Mouse (Mus musculus) cerebellum, postnatal 25 days (tissue): ENCODE results near the gene Sptan1.
"Not testable (repeated sequence)": the region's sequence is repeated elsewhere in the genome, so short reads cannot be mapped to it uniquely, and the experiment has no call there.

Experiments used
- DNase-seq, 2 experiments: peaks; one replicate each; pipeline ENCODE4 v3.0.0; 2021; ENCODE audit warnings: mixed read lengths in 2 of 2

Sptan1 gene

DNA sequence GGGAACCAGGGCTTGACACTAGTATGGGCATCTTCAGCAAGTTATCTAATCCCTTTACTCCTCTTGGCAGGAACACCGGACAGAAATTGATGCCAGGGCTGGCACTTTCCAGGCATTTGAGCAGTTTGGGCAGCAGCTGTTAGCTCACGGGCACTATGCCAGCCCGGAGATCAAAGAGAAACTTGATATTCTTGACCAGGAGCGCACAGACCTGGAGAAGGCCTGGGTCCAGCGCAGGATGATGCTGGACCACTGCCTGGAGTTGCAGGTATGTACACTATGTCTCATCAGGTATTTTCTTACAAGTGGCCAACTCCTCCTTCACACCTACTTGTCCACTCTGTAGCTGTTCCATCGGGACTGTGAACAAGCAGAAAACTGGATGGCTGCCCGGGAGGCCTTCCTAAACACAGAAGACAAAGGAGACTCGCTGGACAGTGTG, 45.5 kb downstream of the Sptan1 start:
- peak; percentile 87 to 89 for DNase-seq

DNA sequence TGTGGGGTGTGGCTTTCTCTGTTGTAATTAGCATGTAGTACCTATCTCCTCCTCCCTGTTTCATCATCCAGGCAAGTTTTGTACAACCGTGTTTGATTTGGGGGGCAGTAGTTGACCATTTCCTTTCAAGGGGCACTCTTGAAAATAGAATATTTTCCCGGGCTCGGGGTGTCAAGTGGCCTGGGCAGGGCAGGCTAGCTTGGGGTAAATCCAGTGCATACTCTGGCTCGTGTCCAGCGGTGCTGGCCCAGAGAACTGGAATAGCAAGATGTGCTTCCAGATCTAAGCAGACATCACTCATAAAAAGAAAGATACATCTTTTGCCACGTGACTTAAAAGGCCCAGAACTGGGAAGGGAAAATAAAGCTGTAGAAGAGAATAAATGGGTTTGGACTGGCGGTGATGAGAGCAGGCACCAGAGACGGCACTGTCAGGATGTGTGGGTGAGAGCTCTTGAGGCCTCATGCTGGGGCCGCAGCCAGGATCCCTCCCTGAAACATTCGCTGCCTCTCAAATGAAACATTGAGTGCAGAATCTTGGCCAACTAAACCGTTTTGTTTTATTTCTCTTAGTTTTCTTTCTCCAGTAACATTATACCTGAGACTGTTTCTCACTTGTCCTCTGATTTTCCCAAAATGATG, 49.1 kb downstream of the Sptan1 start:
- DNase-seq, result peak in 1 of 2 experiments; percentile 51

DNA sequence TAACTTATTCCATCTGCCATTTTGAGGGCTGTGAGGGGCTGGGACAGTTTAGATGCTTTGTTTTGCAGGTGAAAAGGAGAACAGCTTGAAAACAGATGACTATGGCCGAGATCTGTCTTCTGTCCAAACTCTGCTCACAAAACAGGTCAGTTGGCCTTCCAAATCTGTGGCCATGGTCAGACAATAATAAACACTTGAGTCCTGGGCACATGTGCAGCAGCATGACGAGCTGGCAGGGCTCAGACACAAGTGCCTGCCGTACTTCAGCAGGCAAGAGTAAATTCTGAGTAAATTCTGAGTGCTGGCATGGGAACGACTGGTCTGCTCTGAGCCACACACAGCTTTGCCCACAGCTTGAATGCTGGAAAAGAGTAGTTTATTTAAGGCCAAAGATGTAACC, 60.1 kb downstream of the Sptan1 start:
- DNase-seq, result no peak

GRCm38 (mm10) chr2:30026997-30027396, 61.6 kb downstream of the Sptan1 start:
- DNase-seq, result no peak

GRCm38 (mm10) chr2:30032244-30032846, 67.0 kb downstream of the Sptan1 start:
- DNase-seq, result peak in 1 of 2 experiments; percentile 47

DNA sequence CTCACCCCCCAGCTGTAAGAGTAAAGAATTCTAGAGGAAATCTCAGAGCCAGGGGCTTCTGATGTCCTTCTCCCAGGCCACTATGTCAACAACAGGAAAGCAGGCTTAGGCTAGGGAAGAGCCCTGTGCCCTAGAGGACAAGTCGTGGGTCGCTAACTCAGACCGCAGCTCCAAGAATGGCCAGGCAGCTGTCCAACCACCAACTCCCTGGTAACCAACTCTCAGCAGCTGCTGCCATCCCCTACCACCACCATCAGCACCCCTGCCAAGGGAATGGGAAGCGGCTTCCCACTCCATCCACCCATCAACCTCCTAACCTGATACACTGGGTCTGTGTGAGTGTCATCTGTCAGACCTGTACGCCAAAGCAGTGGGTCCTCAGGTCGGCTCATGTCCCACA, 67.6 kb downstream of the Sptan1 start:
- no peak for DNase-seq

DNA sequence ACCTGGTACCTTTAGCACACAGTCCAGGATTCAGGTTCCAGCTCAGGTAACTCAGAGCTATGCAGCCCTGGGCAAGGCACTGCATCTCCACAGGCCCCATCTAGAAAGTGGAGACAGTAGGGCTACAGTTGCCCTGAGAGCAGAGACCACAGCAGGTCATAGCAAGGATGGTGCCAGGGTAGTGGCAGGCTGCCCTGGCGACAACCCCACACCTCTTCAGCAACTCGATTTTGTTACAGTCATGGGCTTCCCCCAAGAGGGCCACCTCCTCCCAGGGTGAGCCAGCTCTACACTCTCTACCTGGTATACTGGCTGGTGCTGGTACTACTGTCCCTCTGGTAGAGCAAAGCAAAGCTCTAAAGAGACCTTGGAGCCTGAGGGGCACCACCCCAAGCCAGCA, 72.4 kb downstream of the Sptan1 start:
- DNase-seq, result no peak

DNA sequence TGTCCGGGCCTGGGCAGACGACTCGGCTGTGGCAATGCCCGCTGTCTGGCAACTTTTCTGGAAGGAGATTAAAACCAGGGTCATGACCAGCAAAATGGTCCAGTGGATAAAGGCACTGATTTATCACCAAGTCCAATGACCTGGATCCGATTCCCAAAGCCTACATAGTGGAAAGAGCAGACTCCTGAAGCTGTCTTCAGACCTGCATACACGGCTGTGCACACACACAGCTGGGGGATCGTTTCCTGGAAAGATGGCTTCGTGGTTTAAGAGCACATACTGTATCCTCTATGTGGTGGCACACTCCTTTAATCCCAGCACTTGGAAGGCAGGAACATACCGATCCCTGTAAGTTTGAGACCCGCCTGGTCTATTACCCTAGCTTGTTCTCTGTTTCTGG, 73.0 kb downstream of the Sptan1 start:
- DNase-seq, result no peak

DNA sequence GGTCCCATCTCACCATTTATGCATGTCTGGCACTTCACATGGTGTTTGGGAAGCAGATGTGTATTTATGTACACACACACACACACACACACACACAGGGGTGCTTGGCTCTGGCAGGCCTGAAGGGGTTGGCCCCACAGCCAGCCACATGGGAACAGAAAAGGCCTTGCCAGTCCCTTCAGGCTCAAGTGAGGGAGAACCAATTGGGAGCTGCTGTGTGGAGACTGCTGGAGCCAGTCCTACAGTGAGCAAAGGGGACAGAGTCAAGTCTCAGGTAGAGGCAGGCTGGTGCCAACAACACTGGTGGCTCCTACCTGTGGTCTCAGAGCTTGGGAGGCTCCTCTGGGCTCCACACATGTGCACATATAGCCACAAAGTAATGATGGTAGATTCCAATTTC, 74.3 kb downstream of the Sptan1 start:
- no peak for DNase-seq

GRCm38 (mm10) chr2:30042445-30042844, 77.1 kb downstream of the Sptan1 start:
- DNase-seq, result peak; percentile 76 to 91

GRCm38 (mm10) chr2:30044550-30044949, 79.2 kb downstream of the Sptan1 start:
- DNase-seq, result no peak

DNA sequence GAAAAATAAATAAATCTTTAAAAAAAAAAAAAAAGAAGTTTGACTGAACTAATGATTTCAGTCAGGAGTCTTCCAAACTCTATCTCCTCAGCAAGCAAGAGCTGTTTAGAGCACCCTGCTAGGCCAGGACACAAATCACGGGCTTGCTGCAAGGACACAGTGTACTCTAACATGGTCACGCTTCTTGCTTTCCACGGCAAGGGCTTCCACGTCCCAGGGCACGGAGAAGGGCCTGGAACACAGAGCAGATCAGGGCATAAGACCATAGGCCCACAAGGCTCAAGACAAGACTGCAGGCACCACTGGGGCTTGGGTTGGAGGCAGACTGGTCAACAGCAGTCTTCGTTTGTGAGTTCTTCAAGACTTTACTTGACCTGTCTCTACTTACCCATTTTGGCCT, 81.8 kb downstream of the Sptan1 start:
- DNase-seq, result no peak

DNA sequence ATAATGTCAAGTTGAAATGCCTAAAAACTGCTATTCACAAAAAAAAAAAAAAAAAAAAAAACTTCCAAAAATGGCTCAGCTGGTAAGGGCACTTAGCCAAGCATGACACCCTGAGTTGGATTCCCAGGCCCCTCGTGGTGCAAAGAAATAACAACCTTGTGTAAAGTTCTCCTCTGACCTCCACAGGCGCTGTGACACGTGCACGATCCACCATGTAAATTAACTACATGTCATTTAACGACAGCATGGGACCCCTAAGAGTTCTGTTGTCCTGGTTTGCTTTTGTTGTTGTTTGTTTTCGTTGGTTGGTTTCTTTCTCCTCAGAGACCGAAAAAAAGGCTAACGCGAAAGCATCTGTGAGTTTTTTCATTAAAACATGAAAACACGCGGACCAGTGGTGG, 82.7 kb downstream of the Sptan1 start:
- DNase-seq, result no peak

DNA sequence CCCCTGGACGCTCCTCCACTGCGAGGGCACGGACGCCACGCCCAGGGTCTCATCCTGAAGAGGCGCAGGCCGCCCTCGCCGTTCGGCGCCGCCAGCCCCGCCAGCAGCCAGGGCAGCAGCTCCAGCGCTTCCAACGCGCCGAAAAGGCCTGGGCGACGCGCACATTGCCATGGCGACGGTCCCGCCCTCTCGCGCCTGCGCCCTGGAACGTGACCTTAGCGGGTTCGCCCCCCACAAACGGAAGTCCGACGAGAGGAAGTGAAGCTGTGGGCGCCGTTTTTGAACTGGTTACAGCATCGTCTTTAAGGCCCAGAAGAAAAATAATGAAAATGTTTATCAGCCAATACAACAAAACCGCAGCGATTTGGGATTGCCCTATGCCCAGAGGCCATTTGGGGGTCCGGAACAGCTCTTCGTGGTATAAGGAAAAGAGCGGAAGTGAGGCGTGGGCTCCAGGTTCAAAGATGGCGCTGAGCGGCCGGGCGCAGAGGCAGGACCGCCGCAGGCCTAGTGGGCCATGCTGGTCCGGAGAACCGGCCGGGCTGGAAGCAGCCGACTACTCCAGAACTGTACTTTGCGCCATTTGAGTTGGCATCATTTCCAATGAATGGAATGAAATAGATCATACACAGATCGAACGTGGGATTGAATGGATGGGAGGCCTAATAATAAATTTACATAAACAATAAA, 83.5 kb downstream of the Sptan1 start, which contains the start of gene Wdr34:
Gene Wdr34 (minus strand): TSS at position 183 of the 690 bp plus-strand sequence.
- peak; percentile 98 to 99 for DNase-seq

GRCm38 (mm10) chr2:30049831-30050230, 84.5 kb downstream of the Sptan1 start:
- no peak for DNase-seq

DNA sequence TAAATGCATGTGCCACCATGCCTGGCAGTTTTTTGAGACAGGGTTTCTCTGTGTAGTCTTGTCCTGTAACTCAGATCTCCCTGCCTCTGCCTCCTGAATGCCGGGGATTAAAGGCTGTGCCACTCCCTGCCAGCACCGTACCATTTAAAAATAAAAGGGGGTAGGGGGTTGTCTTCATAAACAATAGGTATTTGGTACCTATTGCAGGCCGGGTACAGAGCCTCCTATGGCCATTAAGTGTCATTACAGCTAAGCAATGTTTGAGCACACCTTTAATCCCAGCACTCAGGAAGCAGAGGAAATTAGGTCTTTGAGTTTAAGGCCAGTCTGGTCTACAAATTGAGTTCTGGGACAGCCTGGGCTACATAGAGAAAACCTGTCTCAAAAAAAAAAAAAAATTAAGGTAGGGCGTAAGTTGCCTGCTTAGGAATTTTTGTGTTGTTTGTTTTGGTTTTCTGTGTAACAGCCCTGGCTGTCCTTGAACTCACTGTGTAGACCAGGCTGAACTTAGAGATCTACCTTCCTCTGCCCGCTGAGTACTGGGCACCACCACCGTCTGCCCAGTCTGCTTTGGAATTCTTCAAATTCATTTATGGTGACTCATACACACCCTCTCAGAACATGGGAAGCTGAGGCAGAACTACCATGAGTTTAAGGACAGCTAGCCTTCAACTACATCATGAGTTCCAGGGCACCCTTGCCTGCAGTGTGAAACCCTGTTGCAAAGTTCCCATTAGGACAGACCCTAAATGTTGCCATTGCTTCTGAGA, 86.8 kb downstream of the Sptan1 start:
- no peak for DNase-seq

GRCm38 (mm10) chr2:30055310-30055709, 90.0 kb downstream of the Sptan1 start:
- not testable (repeated sequence) for DNase-seq

- DNase-seq, result no peak
Measured at GRCm38 (mm10) chr2:30056736-30057135, 91.4 kb downstream of the Sptan1 start.

- DNase-seq, result no peak
Measured at GRCm38 (mm10) chr2:30057223-30057904, 92.0 kb downstream of the Sptan1 start, which contains the start of gene Set. Gene Set (plus strand): TSS chr2:30057378.

- no peak for DNase-seq
Measured at GRCm38 (mm10) chr2:30058418-30058817, 93.1 kb downstream of the Sptan1 start.

GRCm38 (mm10) chr2:30061215-30062166, 96.1 kb downstream of the Sptan1 start:
- peak in 1 of 2 experiments; percentile 37 for DNase-seq
